Mouse (Mus musculus): ENCODE data around the gene Acox3.
A peak's percentile ranks its signal among the peaks of the same experiment; 100 is the strongest.
"Not testable (repeated sequence)": the region's sequence is repeated elsewhere in the genome, so short reads cannot be mapped to it uniquely, and the experiment has no call there.

Acox3 gene

GRCm38 (mm10) chr5:35576409-35577020 is 6.3 kb upstream of the Acox3 start:
- no peak for DNase-seq (ENCODE audit: extremely low read depth, low read depth)

GRCm38 (mm10) chr5:35578411-35578810 is 4.4 kb upstream of the Acox3 start:
- DNase-seq (ENCODE audit: extremely low read depth, low read depth) = no peak

- DNase-seq (ENCODE audit: extremely low read depth, low read depth) = peak; percentile 36
Observed at GRCm38 (mm10) chr5:35579247-35579893, 3.5 kb upstream of the Acox3 start.

- DNase-seq (ENCODE audit: extremely low read depth, low read depth) = no peak
Observed at GRCm38 (mm10) chr5:35580156-35580922, 2.5 kb upstream of the Acox3 start.

- no peak for DNase-seq (ENCODE audit: extremely low read depth, low read depth)
Observed at GRCm38 (mm10) chr5:35583221-35583783, 462 bp downstream of the Acox3 start.

GRCm38 (mm10) chr5:35584259-35584658 is 1.4 kb downstream of the Acox3 start:
- DNase-seq (ENCODE audit: extremely low read depth, low read depth) = not testable (repeated sequence)

GRCm38 (mm10) chr5:35591497-35591896 is 8.7 kb downstream of the Acox3 start:
- DNase-seq (ENCODE audit: extremely low read depth, low read depth) = no peak

GRCm38 (mm10) chr5:35592081-35592736 is 9.4 kb downstream of the Acox3 start:
- DNase-seq (ENCODE audit: extremely low read depth, low read depth) = no peak

- DNase-seq (ENCODE audit: extremely low read depth, low read depth) = no peak
Observed at GRCm38 (mm10) chr5:35592824-35593223, 10.0 kb downstream of the Acox3 start.

- no peak for DNase-seq (ENCODE audit: extremely low read depth, low read depth)
Observed at GRCm38 (mm10) chr5:35593272-35593671, 10.4 kb downstream of the Acox3 start.

- DNase-seq (ENCODE audit: extremely low read depth, low read depth) = no peak
Observed at GRCm38 (mm10) chr5:35594768-35595167, 11.9 kb downstream of the Acox3 start.

- no peak for DNase-seq (ENCODE audit: extremely low read depth, low read depth)
Observed at GRCm38 (mm10) chr5:35595706-35596105, 12.9 kb downstream of the Acox3 start.

- DNase-seq (ENCODE audit: extremely low read depth, low read depth) = no peak
Observed at GRCm38 (mm10) chr5:35596169-35597160, 13.6 kb downstream of the Acox3 start.

GRCm38 (mm10) chr5:35600233-35600632 is 17.4 kb downstream of the Acox3 start:
- DNase-seq (ENCODE audit: extremely low read depth, low read depth) = no peak

GRCm38 (mm10) chr5:35601526-35601925 is 18.7 kb downstream of the Acox3 start:
- DNase-seq (ENCODE audit: extremely low read depth, low read depth) = no peak

- DNase-seq (ENCODE audit: extremely low read depth, low read depth) = no peak
Observed at GRCm38 (mm10) chr5:35605355-35605754, 22.5 kb downstream of the Acox3 start.

GRCm38 (mm10) chr5:35606800-35607199 is 24.0 kb downstream of the Acox3 start:
- no peak for DNase-seq (ENCODE audit: extremely low read depth, low read depth)

GRCm38 (mm10) chr5:35607784-35608183 is 24.9 kb downstream of the Acox3 start:
- DNase-seq (ENCODE audit: extremely low read depth, low read depth) = no peak

GRCm38 (mm10) chr5:35608559-35608958 is 25.7 kb downstream of the Acox3 start:
- no peak for DNase-seq (ENCODE audit: extremely low read depth, low read depth)

GRCm38 (mm10) chr5:35609381-35609780 is 26.5 kb downstream of the Acox3 start:
- DNase-seq (ENCODE audit: extremely low read depth, low read depth) = no peak
